Mouse (Mus musculus): ENCODE measurements around the gene Scand1. TPM values are rescaled to one million over a fixed set of nuclear protein-coding genes. Genes with fewer than 3 reads are reported as not detected.

Scand1 gene
- 117 and 173 TPM in 2 replicates for polyA plus RNA-seq (2012; rRNA removed)

DNA sequence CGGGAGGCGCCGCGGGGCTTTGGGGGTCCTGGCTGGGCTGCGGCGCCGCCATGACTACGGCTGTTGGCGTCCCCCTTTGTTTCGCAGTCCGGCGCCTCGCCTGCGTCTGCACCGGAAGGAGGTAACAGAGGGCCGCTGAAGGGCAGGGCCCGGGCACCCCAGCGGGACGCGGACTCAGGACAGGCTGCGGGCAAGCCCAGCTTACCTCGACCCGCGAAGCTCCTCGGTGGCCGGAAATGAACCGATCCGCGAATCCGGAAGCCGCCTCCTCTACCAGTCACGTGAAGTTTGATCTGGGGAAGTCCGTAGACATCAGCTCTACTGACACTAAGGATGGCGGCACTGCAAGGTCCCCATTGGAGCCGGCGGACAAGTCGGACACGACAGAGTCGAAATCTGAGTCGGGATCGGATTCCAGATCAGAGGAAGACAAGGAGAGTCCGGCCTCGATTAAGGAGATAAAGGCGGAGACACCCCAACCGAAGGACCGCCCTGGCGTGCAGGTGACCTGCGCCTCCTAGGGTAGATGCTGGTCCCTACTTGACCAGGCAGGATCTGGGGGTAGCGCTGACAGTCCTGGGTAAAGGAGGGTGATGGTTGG lies at the start of gene Scand1, which contains the start of gene Cnbd2:
Gene Scand1 (minus strand): TSS at position 408 of the 601 bp plus-strand sequence.
Gene Cnbd2 (plus strand): TSS at position 3 of the 601 bp plus-strand sequence.
- TF ChIP-seq CTCF (IDR thresholded peaks at IDR 0.05; ENCODE audit: borderline replicate concordance, extremely low read depth, insufficient read depth, insufficient read length): 0 out of 2 replicates have a peak, but pooled peaks have one; percentile 2
- TF ChIP-seq POLR2A (IDR thresholded peaks at IDR 0.05; ENCODE audit: borderline replicate concordance, extremely low read depth, insufficient read depth, insufficient read length, poor library complexity, severe bottlenecking): peak; percentile 54; the same call in 1 of the 2 replicates
- DNase-seq (ENCODE audit: low read depth): peak; percentile 94

DNA sequence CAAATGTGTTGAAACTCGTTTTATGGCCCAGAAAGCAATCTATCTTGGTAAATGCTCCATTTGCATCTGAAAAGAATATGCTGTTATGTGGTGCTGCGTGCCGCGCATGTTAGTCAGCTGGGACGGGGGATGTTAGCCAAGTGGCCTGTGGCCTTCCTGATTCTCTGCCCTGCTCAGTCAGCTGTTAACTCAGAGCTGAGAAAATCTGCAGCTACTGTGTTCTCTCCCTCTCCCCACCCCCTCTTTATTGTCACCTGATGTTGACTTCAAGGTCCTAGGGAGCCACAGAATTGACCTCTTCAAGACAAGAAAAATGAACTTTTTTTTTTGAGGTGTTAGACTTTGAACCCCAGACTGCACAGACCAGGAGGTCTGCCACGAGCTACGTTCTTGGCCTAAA lies 43.5 kb upstream of the Scand1 start:
- peak; percentile 81 for DNase-seq (ENCODE audit: low read depth)
- no peak for TF ChIP-seq POLR2A (IDR thresholded peaks at IDR 0.05; ENCODE audit: borderline replicate concordance, extremely low read depth, insufficient read depth, insufficient read length, poor library complexity, severe bottlenecking)
- no peak for TF ChIP-seq CTCF (IDR thresholded peaks at IDR 0.05; ENCODE audit: borderline replicate concordance, extremely low read depth, insufficient read depth, insufficient read length)

DNA sequence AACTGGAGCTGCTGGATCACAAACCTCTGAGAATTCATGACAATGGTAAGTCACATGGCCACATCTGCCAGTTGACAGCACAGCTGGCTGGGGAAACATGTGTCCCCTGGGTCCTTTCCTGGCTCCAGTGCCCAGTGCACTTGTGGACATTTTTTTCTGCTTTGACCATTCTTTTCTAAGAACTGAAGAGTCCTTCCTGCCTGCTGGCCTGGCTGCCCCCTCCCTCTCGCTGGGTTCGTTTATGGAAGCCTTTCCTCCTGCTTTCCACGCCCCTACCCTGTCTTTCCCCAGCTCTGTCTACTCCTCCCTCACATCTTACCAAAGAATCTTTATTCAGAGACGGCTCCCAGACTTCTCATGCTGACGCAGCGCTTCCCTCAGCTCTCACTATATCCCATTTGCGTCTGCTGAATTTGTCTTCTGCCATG lies 40.8 kb upstream of the Scand1 start:
- DNase-seq (ENCODE audit: low read depth): peak; percentile 43
- TF ChIP-seq POLR2A (IDR thresholded peaks at IDR 0.05; ENCODE audit: borderline replicate concordance, extremely low read depth, insufficient read depth, insufficient read length, poor library complexity, severe bottlenecking) (no peak), CTCF (IDR thresholded peaks at IDR 0.05; ENCODE audit: borderline replicate concordance, extremely low read depth, insufficient read depth, insufficient read length) (no peak)

DNA sequence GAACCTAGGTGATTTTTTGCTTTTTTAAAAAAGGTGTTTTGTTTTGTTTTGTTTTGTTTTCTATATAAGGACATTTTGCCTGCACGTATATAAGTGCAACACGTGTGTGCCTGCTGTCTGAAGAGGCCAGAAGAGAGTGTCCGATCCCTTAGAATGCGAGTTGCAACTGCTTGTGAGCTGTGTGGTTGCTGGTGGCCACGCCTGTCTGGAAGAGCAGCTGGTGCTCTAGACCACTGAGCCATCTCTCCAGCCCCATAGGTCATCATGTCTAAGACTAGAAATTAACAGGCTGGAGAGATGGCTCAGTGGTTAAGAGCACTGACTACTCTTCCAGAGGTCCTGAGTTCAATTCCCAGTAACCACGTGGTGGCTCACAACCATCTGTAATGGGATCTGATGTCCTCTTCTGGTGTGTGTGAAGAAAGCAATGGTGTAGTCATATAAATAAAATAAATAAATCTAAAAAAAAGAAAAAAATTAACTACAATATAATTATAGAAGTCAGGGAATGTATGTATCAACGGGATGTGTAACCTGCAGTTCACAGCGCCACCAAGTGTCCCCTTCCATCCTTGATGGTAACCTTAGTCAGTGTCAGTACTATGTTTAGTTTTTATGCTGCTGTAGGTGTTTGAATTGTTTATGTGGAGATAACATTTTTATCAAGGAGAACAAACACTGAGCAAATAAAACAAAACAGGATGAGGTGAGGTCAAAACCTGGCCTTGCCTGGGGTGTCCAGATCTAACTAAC lies 40.1 kb upstream of the Scand1 start:
- DNase-seq (ENCODE audit: low read depth): no peak
- TF ChIP-seq POLR2A (IDR thresholded peaks at IDR 0.05; ENCODE audit: borderline replicate concordance, extremely low read depth, insufficient read depth, insufficient read length, poor library complexity, severe bottlenecking) (no peak), CTCF (IDR thresholded peaks at IDR 0.05; ENCODE audit: borderline replicate concordance, extremely low read depth, insufficient read depth, insufficient read length) (peak; percentile 16; the same call in 1 of the 2 replicates)

DNA sequence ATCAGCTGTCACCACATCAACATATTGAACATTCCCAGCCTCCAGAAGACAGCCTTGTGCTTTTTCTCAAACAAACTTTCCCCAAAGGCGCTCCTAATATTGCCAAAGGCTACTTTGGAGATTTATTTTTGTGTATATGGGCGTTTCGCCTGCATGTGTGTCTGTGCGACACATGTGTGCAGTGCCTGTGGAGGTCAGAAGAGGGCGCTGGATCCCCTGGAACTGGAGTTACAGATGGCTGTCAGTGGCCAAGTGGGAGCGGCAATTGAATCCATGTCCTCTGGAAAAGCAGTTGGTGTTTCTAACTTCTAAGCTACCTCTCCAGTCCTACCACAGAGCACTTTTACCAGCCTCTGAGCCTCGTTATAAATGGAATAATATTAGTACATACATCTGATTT lies 38.7 kb upstream of the Scand1 start:
- DNase-seq (ENCODE audit: low read depth): no peak
- TF ChIP-seq POLR2A (IDR thresholded peaks at IDR 0.05; ENCODE audit: borderline replicate concordance, extremely low read depth, insufficient read depth, insufficient read length, poor library complexity, severe bottlenecking) (no peak), CTCF (IDR thresholded peaks at IDR 0.05; ENCODE audit: borderline replicate concordance, extremely low read depth, insufficient read depth, insufficient read length) (no peak)

DNA sequence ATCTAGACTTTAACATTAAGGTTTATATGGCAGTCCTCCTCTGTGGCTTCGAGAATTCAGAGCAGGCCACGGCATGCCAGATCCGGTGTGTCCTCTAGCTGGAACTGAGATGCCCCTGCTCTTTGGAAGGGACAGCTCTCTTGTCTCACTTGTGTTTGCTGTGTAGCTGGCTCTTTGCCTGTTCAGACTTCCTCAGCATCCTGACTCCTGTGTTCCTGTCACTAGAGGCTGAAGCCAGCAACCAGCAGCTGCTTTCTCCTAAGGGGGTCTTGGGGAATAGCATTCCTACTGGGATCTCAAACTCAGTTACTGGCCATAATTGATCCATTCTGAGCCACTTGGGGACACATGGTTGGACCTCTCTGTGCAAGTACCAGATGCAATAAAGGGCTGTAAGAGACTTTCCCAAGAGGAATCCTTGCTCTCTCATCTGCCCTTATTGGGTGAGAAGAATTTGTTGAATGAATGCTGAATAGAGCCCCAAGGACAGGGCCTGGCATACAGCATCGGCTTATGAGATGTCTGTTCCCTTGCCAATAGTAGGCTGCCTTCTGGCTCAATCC lies 36.9 kb upstream of the Scand1 start:
- TF ChIP-seq CTCF (IDR thresholded peaks at IDR 0.05; ENCODE audit: borderline replicate concordance, extremely low read depth, insufficient read depth, insufficient read length) (no peak), POLR2A (IDR thresholded peaks at IDR 0.05; ENCODE audit: borderline replicate concordance, extremely low read depth, insufficient read depth, insufficient read length, poor library complexity, severe bottlenecking) (no peak)
- DNase-seq (ENCODE audit: low read depth): peak; percentile 3

DNA sequence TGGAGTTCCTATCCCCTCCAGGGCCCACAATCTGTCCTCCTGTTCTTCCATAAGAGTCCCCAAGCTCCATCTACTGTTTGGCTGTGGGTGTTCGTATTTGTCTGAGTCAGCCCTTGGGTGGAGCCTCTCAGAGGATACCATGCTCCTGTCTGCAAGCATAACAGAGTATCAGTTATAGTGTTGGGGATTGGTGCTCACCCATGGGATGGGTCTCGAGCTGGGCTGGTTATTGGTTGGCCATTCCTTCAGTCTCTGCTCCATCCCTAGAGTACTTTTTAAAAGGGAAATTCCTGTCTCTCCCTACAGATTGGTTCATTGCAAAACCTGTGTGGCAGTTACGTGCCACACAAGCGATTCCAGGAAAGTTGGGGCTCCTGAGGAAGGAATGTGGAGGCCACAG lies 36.3 kb upstream of the Scand1 start:
- no peak for DNase-seq (ENCODE audit: low read depth)
- no peak for TF ChIP-seq CTCF (IDR thresholded peaks at IDR 0.05; ENCODE audit: borderline replicate concordance, extremely low read depth, insufficient read depth, insufficient read length)
- TF ChIP-seq POLR2A (IDR thresholded peaks at IDR 0.05; ENCODE audit: borderline replicate concordance, extremely low read depth, insufficient read depth, insufficient read length, poor library complexity, severe bottlenecking): no peak

DNA sequence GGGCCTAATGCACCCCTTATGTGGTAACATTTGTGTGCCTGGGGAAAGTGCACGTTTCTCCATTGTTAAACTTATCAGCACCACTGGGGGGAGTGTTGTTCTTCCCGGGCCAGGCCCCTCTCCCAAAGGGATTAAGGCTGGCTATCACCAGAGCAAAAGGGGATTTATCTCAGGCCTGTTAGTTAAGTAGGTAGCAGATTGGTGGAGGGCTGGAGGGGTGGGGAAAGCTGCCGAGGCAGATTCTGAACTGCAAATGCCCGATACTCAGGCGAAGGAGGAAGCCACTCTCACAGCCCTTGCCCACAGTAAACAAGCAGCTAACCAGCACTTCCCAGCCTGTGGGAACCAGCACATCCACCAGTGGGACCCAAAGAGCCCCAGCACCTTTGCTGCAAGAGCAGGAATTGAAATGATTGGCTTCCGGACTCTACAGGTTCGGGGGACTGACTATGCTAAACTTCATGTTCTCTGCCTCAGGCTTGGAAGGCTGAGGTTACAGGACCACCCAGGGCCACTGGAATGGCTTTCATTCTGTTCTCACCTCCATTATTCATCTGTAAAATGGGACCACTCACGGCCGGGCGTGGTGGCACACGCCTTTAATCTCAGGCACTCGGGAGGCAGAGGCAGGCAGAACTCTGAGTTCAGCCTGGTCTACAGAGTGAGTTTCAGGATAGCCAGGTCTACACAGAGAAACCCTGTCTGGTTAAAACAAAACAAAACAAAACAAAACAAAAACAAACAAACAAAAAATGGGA lies 32.5 kb upstream of the Scand1 start:
- TF ChIP-seq CTCF (IDR thresholded peaks at IDR 0.05; ENCODE audit: borderline replicate concordance, extremely low read depth, insufficient read depth, insufficient read length) (peak; percentile 41; the same call in 1 of the 2 replicates), POLR2A (IDR thresholded peaks at IDR 0.05; ENCODE audit: borderline replicate concordance, extremely low read depth, insufficient read depth, insufficient read length, poor library complexity, severe bottlenecking) (no peak)

DNA sequence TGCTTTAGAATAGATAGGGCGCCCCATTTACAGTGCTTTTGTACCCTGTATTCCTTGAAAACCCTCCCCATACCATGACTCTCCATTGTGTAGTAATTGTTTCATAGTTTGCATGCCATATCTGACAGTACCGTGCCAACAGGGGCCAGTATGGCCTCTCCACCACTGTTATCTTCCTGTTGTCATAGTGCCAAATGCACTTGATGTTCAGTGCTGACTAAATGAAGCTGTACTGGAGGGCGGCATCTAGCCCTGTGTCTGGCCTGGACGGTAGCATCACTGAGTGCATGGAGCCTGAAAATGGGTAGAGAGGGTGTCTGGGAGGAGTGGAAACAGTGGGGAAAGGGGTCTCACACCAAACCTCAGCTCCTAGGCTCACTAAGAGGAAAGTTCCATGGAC lies 27.6 kb upstream of the Scand1 start:
- no peak for DNase-seq (ENCODE audit: low read depth)
- TF ChIP-seq POLR2A (IDR thresholded peaks at IDR 0.05; ENCODE audit: borderline replicate concordance, extremely low read depth, insufficient read depth, insufficient read length, poor library complexity, severe bottlenecking): no peak
- no peak for TF ChIP-seq CTCF (IDR thresholded peaks at IDR 0.05; ENCODE audit: borderline replicate concordance, extremely low read depth, insufficient read depth, insufficient read length)

More for the DNA sequence above, 32.5 kb upstream of the Scand1 start:
- peak; percentile 58 for DNase-seq (ENCODE audit: low read depth)

DNA sequence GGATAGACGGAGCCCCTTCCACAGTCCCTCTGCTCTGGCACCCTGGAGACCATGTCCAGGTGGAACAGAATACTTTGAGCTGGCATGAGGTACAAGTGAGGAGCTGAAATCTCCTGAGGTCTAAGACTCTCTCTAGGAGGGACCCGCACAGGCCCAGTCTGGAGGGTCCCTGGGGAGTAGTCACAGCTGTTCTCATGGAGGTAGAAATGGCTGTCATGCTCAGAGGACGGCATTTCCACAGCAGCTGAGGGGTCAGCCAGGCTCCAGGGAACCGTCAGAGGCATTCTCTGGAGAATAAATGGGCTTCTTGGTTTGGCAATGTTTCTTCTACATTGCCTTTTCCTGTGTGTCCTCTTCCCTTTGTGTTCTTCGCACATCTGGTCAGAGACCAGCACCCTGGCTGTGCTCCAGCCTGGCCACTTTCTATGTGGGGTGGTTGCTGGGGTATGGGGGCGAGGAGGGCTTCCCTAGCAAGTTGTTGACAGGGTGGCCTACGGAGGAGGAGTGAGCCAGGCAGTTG lies 19.0 kb upstream of the Scand1 start:
- no peak for DNase-seq (ENCODE audit: low read depth)
- TF ChIP-seq POLR2A (IDR thresholded peaks at IDR 0.05; ENCODE audit: borderline replicate concordance, extremely low read depth, insufficient read depth, insufficient read length, poor library complexity, severe bottlenecking) (no peak), CTCF (IDR thresholded peaks at IDR 0.05; ENCODE audit: borderline replicate concordance, extremely low read depth, insufficient read depth, insufficient read length) (no peak)
